Mouse (Mus musculus) neural tube, embryonic 15.5 days (tissue): ENCODE measurements around the gene Irak1bp1. TPM values are rescaled to one million over a fixed set of nuclear protein-coding genes. Genes with fewer than 3 reads are reported as not detected.

Experiments used
- ATAC-seq: fragments of 200-750 bp; cut with Nextera tagmentation; 2 replicates; pipeline ENCODE4 v1.8.0; 2017; ENCODE audit warnings: mild to moderate bottlenecking, moderate TSS enrichment, moderate library complexity; ENCODE audit not compliant: low FRiP score
- H3K27ac ChIP-seq: fragments of 300-500 bp; sonication (generic); replicated peaks from 2 replicates; pipeline ENCODE4 v1.5.1; 2015; ENCODE audit warnings: mild to moderate bottlenecking, inconsistent platforms
- H3K27me3 ChIP-seq: fragments of 300-500 bp; sonication (generic); replicated peaks from 2 replicates; pipeline ENCODE4 v1.6.1; 2015; ENCODE audit warnings: inconsistent platforms
- H3K36me3 ChIP-seq: fragments of 300-500 bp; sonication (generic); 2 replicates; pipeline ENCODE4 v1.6.1; 2015; ENCODE audit warnings: inconsistent platforms
- H3K4me1 ChIP-seq: fragments of 300-500 bp; sonication (generic); 2 replicates; pipeline ENCODE4 v1.6.1; 2015; ENCODE audit warnings: inconsistent platforms
- H3K4me2 ChIP-seq: fragments of 300-500 bp; sonication (generic); 2 replicates; pipeline ENCODE4 v1.6.1; 2015; ENCODE audit warnings: inconsistent platforms, mild to moderate bottlenecking, moderate library complexity
- H3K4me3 ChIP-seq: fragments of 300-500 bp; sonication (generic); replicated peaks from 2 replicates; pipeline ENCODE4 v1.5.1; 2015; ENCODE audit warnings: mild to moderate bottlenecking, inconsistent platforms
- H3K9ac ChIP-seq: fragments of 300-500 bp; sonication (generic); replicated peaks from 2 replicates; pipeline ENCODE4 v1.6.1; 2015; ENCODE audit warnings: mild to moderate bottlenecking, inconsistent platforms
- H3K9me3 ChIP-seq: fragments of 300-500 bp; sonication (generic); replicated peaks from 2 replicates; pipeline ENCODE4 v1.6.1; 2016; ENCODE audit warnings: inconsistent platforms
- polyA plus RNA-seq: library from polyadenylated mRNA; unstranded; fragments of >200 nt; fragmentation: Nextera tagmentation; extraction: Ambion mirVana; gene quantifications from 2 replicates; pipeline ENCODE4 v1.2.1, GENCODE M21; 2015

Irak1bp1 gene
- polyA plus RNA-seq, 1 experiment from 2014 or later, result 34.6 TPM

DNA sequence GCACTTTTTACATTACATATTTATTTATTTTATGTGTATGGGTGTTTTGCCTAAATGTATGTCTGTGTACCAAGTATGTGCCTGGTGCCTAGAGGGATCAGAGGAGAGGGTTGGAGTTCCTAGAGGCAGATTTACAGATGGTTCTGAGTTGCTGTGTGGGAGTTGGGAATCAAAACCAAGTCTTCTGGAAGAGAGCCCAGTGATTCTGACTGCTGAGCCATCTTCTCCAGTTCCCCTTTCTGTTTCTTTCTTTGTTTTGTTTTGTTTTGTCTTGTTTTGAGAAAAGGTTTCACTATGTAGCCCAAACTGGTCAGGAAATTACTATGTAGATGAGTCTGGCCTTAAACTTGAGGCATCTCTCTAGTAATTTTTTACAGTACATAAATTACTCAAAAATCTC is 59.3 kb downstream of the Irak1bp1 start:
- Histone ChIP-seq H3K27me3 (no peaks in the 10 kb centered on the region), H3K4me2 (no peak overlapping the region), H3K4me3 (no peak overlapping the region), H3K36me3 (peaks cover 32% of the 10 kb centered on the region), H3K4me1 (no peaks in the 10 kb centered on the region), H3K9me3 (no peaks in the 10 kb centered on the region), H3K9ac (no peak overlapping the region), H3K27ac (no peak overlapping the region)
- no peak for ATAC-seq

Other genes with a start within 250 kb of the Irak1bp1 start
- gene Phip, start 146.0 kb downstream of the Irak1bp1 start, polyA plus RNA-seq, result 71.4 and 74.6 TPM in 2 replicates